16 mouse cellular contexts compared by ENCODE assay signal in the genomic region with DNA sequence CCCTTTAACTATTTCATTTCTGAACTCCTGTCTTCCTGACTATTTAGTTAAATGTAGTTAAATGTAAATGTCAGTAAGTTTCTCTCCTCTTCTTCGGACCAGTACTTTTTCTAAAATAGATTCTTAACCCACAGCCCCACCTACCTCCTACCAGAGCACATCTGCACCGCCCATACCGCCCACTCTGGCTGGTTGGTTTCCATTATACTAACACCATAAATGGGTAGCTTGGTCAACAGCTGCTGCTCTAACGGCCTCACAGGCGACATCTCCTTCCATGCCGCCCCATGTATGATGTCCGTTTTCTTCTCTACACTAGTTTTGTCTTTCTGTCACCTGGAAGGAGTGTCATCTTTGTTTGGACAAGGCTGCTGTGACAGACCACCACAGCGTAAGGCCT.
"Had no signal": no experiment of that assay in that cellular context is flagged by ENCODE, and none has a peak within 500 bp of the region (broad histone marks: within the 10 kb centered on the region; RNA-seq: fewer than 3 reads in every experiment).

No protein-coding gene starts in this region.

- DNase-seq: kidney, adult 8-10 months; kidney, postnatal 25 days; layer of hippocampus, adult 9-11 months; liver; liver, embryonic 13.5 days; lung, embryonic 14.5 days; thymus, postnatal 25 days had no signal

- H3K27me3 ChIP-seq: limb, embryonic 13.5 days; liver, embryonic 13.5 days; midbrain, embryonic 12.5 days; midbrain, embryonic 15.5 days; neural tube, embryonic 13.5 days had no signal

- H3K36me3 ChIP-seq: liver, embryonic 13.5 days; midbrain, embryonic 12.5 days; midbrain, embryonic 15.5 days; neural tube, embryonic 13.5 days had no signal

- H3K9me3 ChIP-seq: limb, embryonic 10.5 days; limb, embryonic 13.5 days; liver, embryonic 13.5 days; midbrain, embryonic 12.5 days; midbrain, embryonic 15.5 days; neural tube, embryonic 13.5 days had no signal

- H3K27ac ChIP-seq: kidney, postnatal 0 days; layer of hippocampus, adult 2 months; limb, embryonic 10.5 days; limb, embryonic 13.5 days; liver, embryonic 13.5 days; macrophage; midbrain, embryonic 12.5 days; midbrain, embryonic 15.5 days; neural tube, embryonic 13.5 days had no signal

- H3K4me2 ChIP-seq: limb, embryonic 13.5 days; liver, embryonic 13.5 days; lung, embryonic 14.5 days; midbrain, embryonic 12.5 days; midbrain, embryonic 15.5 days; neural tube, embryonic 13.5 days had no signal

- ATAC-seq: lung, postnatal 0 days; midbrain, embryonic 15.5 days had no signal

- H3K4me3 ChIP-seq: layer of hippocampus, adult 2 months; limb, embryonic 10.5 days; limb, embryonic 13.5 days; liver, embryonic 13.5 days; midbrain, embryonic 12.5 days; midbrain, embryonic 15.5 days; neural tube, embryonic 13.5 days had no signal

- H3K4me1 ChIP-seq: limb, embryonic 10.5 days had no signal

- H3K9ac ChIP-seq: limb, embryonic 13.5 days; liver, embryonic 13.5 days; lung, embryonic 14.5 days; midbrain, embryonic 12.5 days; midbrain, embryonic 15.5 days; neural tube, embryonic 13.5 days had no signal
